Mouse (Mus musculus): ENCODE measurements around the gene Tbcel.

Gene Tbcel

GRCm38 (mm10) chr9:42449043-42449442 is 58.6 kb downstream of the Tbcel start:
- in situ Hi-C loops (cut with MboI, MseI) = no loop called here

- in situ Hi-C loops (cut with MboI, MseI) = no loop called here
These were observed 65.5 kb downstream of the Tbcel start for GRCm38 (mm10) chr9:42442100-42442499.

GRCm38 (mm10) chr9:42441234-42441633 is 66.4 kb downstream of the Tbcel start:
- in situ Hi-C loops (cut with MboI, MseI) = no loop called here

GRCm38 (mm10) chr9:42439446-42439845 is 68.2 kb downstream of the Tbcel start:
- in situ Hi-C loops (cut with MboI, MseI) = loop anchor here in 1 of 2 experiments (10.0 kb wide), 1 partner anchor 1865 kb away; the partner anchor contains the start of gene Hinfp

GRCm38 (mm10) chr9:42432155-42432554 is 75.5 kb downstream of the Tbcel start:
- in situ Hi-C loops (cut with MboI, MseI) = loop anchor here in 1 of 2 experiments (10.0 kb wide), 1 partner anchor 1873 kb away; the partner anchor contains the start of gene Hinfp

DNA sequence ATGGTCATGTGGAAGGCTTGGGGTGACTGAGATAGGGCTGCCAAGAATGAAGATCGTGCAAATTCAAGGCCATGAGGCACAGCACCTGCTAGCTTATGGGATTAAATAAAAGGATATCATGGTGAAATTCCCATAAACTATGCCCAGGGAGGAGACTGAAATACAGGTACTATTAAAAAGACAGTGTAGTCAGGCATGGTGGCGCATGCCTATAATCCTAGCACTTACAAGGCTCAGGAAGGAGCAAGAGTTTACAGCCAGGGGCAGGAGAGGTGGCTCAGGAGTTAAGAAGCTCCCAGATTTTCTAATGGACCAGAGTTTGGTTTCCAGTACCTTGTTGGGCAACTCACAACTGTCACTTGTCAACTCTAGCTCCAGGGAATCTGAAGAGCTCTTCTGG is 76.0 kb downstream of the Tbcel start:
- in situ Hi-C loops (cut with MboI, MseI) = loop anchor here in 1 of 2 experiments (10.0 kb wide), 1 partner anchor 1873 kb away; the partner anchor contains the start of gene Hinfp

GRCm38 (mm10) chr9:42428060-42428924 is 79.3 kb downstream of the Tbcel start:
- in situ Hi-C loops (cut with MboI, MseI) = no loop called here

DNA sequence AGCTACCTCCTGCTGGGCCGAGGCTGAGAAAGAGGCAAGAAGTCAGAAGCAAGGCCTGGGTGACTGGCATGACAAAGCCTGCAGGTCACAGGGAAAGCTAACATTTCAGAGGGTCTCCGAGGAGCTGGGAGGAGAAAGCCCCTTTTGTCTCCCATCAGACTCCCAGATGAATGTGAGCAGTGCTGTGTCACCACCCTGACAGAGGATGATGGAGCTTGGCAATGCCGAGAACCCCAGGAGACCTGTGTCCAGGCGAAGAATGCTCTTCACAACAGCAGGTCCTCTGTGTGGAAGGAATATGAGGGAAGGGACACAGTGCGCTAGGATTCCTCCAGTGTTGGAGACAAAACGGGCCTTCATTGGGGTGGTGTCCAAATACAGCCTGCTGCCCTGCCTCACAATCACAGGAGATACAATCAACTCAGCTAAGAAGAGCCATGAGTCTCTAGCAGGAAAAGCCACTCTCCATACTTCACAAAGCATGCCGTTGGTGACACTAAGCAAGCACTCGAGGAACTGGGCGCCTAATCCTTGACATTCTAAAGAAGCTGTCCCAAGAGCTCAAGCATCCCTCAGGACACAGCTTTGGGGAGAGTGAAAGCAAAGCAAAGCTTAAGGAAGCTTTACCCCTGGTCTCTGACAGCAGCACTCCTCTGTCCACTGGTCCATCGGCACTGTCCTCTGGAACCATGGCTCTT is 80.8 kb downstream of the Tbcel start:
- in situ Hi-C loops (cut with MboI, MseI) = no loop called here

GRCm38 (mm10) chr9:42423649-42424048 is 84.0 kb downstream of the Tbcel start:
- in situ Hi-C loops (cut with MboI, MseI) = no loop called here

GRCm38 (mm10) chr9:42419687-42420086 is 87.9 kb downstream of the Tbcel start:
- in situ Hi-C loops (cut with MboI, MseI) = no loop called here

GRCm38 (mm10) chr9:42418786-42419185 is 88.8 kb downstream of the Tbcel start:
- in situ Hi-C loops (cut with MboI, MseI) = no loop called here

DNA sequence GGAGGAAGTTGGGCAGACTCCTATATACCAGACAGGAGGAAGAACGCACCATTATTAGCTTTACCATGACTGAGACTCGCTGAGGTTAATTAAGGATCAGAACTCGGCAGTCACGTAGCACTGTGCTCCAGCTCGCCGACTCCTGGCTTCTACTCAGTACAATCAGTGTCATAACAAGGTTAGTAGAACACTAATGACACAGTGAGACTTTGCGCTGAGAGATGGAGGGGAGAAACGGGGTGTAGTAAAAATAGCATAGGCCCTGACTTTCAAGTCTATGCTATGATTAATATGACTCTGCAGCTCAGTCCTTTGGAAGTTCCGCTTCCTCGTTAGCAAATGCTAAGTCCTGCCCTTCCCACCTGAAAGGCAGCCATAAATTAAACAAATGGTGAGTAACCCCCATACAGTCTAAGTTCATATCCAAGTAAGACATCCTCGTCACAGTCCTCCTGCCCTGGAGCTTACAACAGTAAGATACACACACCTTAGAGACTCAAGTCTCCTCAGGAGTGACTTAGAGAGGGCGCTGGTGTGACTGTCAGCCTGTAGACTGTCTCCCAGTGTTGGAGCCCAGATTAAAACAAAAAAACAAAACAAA is 90.2 kb downstream of the Tbcel start:
- in situ Hi-C loops (cut with MboI, MseI) = no loop called here

- in situ Hi-C loops (cut with MboI, MseI) = no loop called here
These were observed 92.4 kb downstream of the Tbcel start for GRCm38 (mm10) chr9:42415184-42415583.

GRCm38 (mm10) chr9:42413345-42413744 is 94.3 kb downstream of the Tbcel start:
- in situ Hi-C loops (cut with MboI, MseI) = no loop called here

GRCm38 (mm10) chr9:42411296-42411695 is 96.3 kb downstream of the Tbcel start:
- in situ Hi-C loops (cut with MboI, MseI) = no loop called here

GRCm38 (mm10) chr9:42405736-42406135 is 101.9 kb downstream of the Tbcel start:
- in situ Hi-C loops (cut with MboI, MseI) = no loop called here

DNA sequence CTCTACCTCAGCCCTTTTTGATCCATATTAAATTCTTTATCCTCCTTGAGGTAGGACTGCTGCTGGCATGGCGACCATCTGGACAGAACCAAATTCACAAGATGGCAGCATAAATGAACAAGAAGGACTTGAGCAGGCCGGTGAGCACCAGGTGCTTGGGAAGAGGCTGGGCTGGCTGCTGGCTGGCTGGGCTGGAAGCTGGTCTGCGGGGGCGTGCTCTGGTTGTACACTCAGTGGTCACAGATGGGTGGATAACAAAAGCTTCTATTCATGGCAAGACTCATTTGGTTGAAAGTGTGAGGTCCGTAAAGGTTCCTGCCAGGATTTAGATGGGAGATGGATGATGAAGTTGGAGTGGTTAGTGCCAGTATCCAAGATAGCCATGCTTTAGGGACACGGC is 106.1 kb downstream of the Tbcel start:
- in situ Hi-C loops (cut with MboI, MseI) = no loop called here

- in situ Hi-C loops (cut with MboI, MseI) = no loop called here
These were observed 107.8 kb downstream of the Tbcel start, which contains the start of gene Tecta for GRCm38 (mm10) chr9:42399829-42400228. TSS of gene Tecta (minus strand) at chr9:42399929.

DNA sequence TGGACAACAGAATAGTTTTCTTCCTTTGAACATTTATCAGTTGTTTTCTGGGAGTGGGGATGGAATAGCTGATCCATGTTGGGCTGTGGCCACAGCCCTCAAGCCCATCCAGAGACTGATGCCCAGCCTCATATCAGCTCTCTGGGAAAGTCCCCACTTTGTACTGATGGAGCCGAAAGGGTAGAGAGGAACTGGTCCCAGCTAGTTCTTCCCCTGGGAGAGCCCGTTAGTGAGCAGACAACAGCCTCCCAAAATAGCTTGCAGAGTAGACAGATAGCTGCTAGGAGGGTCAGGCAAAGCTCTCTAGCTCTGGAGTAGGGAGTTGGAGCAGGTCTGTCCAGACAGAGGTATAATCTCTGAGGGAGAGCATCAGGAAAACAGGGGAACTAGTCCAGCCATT is 111.5 kb downstream of the Tbcel start:
- in situ Hi-C loops (cut with MboI, MseI) = no loop called here

DNA sequence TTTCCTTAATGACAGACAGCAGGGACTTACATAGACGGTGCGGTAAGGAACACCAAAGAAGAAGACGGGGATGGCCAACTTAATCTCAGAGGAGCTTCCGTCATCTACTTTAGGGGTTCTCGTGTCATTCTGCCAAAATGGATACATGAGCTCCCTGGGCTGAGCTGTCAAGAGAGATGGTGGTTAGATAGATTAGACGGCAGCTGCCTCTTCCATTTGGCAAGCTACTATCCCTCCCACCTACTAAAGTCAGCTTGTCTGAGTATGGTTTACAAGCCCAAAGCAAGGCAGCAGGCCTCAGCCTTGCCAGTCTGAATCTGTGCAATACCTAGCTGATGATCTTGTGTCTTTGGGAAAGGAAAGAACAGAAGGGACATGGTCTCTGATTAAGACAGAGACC is 112.7 kb downstream of the Tbcel start:
- in situ Hi-C loops (cut with MboI, MseI) = no loop called here

- in situ Hi-C loops (cut with MboI, MseI) = no loop called here
These were observed 113.3 kb downstream of the Tbcel start for GRCm38 (mm10) chr9:42394321-42394720.

DNA sequence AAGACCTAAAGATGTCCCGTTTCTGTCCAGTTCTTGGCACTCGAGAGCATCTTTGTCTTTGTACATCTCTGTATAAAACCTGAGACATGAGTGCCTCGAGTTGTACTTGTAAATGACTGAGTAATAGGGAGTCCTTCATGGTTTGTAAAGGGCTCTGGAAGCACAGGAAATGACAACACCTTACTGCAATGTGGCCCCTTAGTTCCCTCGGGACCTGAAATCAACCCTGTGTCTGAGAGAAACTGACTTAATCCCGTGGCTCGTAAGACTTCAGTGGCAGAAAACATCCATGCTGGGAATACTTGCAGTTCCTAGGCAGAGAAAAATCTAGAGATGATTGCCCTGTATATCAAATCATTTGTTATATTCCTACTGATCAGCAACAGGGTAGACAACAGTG is 114.7 kb downstream of the Tbcel start:
- in situ Hi-C loops (cut with MboI, MseI) = no loop called here

Data from T-helper 17 cell (primary cell).